Mouse (Mus musculus): ENCODE measurements around the gene Arl2bp. TPM values are rescaled to one million over a fixed set of nuclear protein-coding genes. Genes with fewer than 3 reads are reported as not detected.

Arl2bp gene
- 239 TPM for polyA plus RNA-seq (2017; shearing (Covaris generic))

DNA sequence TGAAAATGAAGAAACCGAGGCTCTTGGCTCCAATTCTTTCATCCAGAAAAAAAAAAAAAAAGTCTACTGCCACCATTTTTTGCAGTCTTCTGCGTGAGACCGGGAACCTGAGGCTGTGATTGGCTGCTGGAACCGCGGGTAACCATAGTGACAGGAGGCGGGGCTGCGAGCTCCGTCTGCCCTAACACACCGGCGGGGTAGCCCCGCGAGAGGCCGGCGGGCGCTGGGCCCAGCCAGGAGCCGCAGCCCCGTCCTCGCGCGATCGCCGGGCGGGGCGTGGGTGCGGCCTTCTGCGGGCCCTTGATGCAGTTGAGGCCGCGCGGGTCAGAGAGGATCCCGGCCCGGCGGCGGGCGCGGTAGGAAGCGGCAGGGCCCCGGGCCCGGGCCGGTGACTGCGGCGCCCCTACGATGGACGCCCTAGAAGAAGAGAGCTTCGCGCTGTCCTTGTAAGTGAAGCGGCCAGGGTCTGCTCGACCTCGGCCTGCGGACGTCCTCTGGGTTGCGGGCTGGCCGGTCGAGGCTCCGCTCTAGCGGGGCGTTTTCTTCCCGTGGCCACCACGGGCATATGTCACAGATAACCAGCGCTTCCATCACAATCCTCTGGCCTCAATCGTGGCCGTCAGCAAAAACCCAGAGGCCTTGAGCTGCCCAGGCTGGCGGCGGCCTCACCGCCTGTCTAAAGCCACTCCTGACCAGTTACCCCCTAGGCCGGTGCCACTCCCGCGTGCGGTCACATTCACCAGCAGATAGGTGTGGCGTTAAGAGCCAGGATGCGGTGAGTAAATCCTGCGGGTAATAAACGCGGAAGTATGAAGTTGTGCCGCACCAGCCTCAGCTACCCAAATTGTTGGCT lies at the start of gene Arl2bp:
Arl2bp (plus strand) TSS at position 145 of the 853 bp plus-strand sequence.

DNA sequence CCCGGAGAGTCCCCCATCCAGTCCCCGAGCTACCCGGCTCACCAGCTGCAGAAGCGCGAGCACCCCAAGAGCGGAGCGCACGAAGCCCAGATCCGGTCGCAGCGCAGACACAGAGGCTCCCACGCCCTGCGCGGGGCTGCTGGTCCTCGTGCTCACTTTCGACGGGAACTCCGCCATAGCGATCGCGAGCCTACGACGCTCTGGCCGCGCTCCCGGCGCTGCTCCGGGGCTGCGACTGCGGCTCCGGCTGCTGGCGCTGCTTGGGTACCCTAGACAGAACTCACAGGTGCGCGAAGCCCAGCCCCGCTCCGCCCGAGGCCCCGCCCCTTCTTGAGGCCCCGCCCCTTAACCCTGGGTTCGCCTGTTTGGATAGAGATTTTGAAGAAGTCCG lies 29.6 kb downstream of the Arl2bp start, which contains the start of gene Pllp:
Pllp (minus strand) TSS at position 285 of the 391 bp plus-strand sequence.

Other genes starting within 250 kb of the Arl2bp start
- 206 TPM for gene Nlrc5, start 232.2 kb upstream of the Arl2bp start, polyA plus RNA-seq (2017; shearing (Covaris generic))
- 2.7 TPM for gene Cpne2, start 133.6 kb upstream of the Arl2bp start, polyA plus RNA-seq (2017; shearing (Covaris generic))
- 41.8 TPM for gene Rspry1, start 64.7 kb upstream of the Arl2bp start, polyA plus RNA-seq (2017; shearing (Covaris generic))
- 55.9 TPM for gene Fam192a, start 64.6 kb upstream of the Arl2bp start, polyA plus RNA-seq (2017; shearing (Covaris generic))
- not detected for gene Pllp, start 29.7 kb downstream of the Arl2bp start, polyA plus RNA-seq (2017; shearing (Covaris generic))
- gene Ccl22, start 79.0 kb downstream of the Arl2bp start, polyA plus RNA-seq (2017; shearing (Covaris generic)): not detected
- gene Cx3cl1, start 105.4 kb downstream of the Arl2bp start, polyA plus RNA-seq (2017; shearing (Covaris generic)): not detected
- gene Ccl17, start 143.9 kb downstream of the Arl2bp start, polyA plus RNA-seq (2017; shearing (Covaris generic)): not detected
- gene Coq9, start 171.7 kb downstream of the Arl2bp start, polyA plus RNA-seq (2017; shearing (Covaris generic)): 35.6 TPM
- 93.5 TPM for gene Ciapin1, start 171.8 kb downstream of the Arl2bp start, polyA plus RNA-seq (2017; shearing (Covaris generic))
- 87.9 TPM for gene Polr2c, start 190.8 kb downstream of the Arl2bp start, polyA plus RNA-seq (2017; shearing (Covaris generic))
- gene Dok4, start 209.7 kb downstream of the Arl2bp start, polyA plus RNA-seq (2017; shearing (Covaris generic)): 2.1 TPM